24 mouse cellular contexts compared by ENCODE assay signal in genomic region chr10:117908079-117908675, GRCm38 (mm10).
DNase-seq lines count a peak whose midpoint lies in the region; ATAC-seq lines count a peak whose summit lies in the region.
"Had no signal": no experiment of that assay in that cellular context is flagged by ENCODE, and none has a peak within 500 bp of the region (broad histone marks: within the 10 kb centered on the region; RNA-seq: fewer than 3 reads in every experiment).

No protein-coding gene starts in this region.

- no peak for ATAC-seq in embryonic facial prominence, embryonic 11.5 days (replicated peaks; ENCODE audit: insufficient number of reproducible peaks, low FRiP score, low TSS enrichment, low read depth)
- ATAC-seq in midbrain, embryonic 13.5 days: peak; percentile 60
- ATAC-seq: hindbrain, postnatal 0 days; intestine, embryonic 16.5 days had no signal

- peak; percentile 6 for DNase-seq in embryonic facial prominence, embryonic 11.5 days (ENCODE audit: low spot score)
- DNase-seq in embryonic facial prominence, embryonic 10.5 days (ENCODE audit: low spot score): no peak
- DNase-seq in layer of hippocampus, postnatal 36 days: peak; percentile 11 to 25
- DNase-seq in layer of hippocampus, adult 11-12 months (ENCODE audit: low spot score): no peak
- peak; percentile 36 for DNase-seq in retina, postnatal 7 days (ENCODE audit: low read depth, low spot score)
- no peak for DNase-seq in spleen, postnatal 14 days (ENCODE audit: low spot score in 2 of 2)
- DNase-seq: adrenal gland, postnatal 10 days; cerebellum, adult 8-10 months; kidney, adult 9 months; kidney, postnatal 14 days; lung, postnatal 36 days; thymus, adult 2 months; thymus, postnatal 4 days had no signal

- H3K9ac ChIP-seq in embryonic facial prominence, embryonic 11.5 days (replicated peaks; ENCODE audit: low read length): no peak overlapping the region
- no peak overlapping the region for H3K9ac ChIP-seq in midbrain, embryonic 13.5 days (replicated peaks)
- H3K9ac ChIP-seq: embryonic facial prominence, embryonic 12.5 days; forebrain, embryonic 12.5 days; liver, embryonic 14.5 days; lung, embryonic 15.5 days; neural tube, embryonic 12.5 days had no signal

- peaks cover 2% of the 10 kb centered on the region; the same call in 1 of the 2 replicates for H3K4me1 ChIP-seq in embryonic facial prominence, embryonic 11.5 days (ENCODE audit: control insufficient read depth, insufficient read depth, low read length)
- H3K4me1 ChIP-seq in embryonic facial prominence, embryonic 10.5 days: peaks cover 21% of the 10 kb centered on the region
- 0 out of 2 replicates have a peak, but pooled peaks cover 11% of the 10 kb centered on the region for H3K4me1 ChIP-seq in midbrain, embryonic 13.5 days (replicated peaks)

- no peak overlapping the region for H3K27ac ChIP-seq in embryonic facial prominence, embryonic 11.5 days (replicated peaks; ENCODE audit: low read depth, low read length)
- no peak overlapping the region for H3K27ac ChIP-seq in embryonic facial prominence, embryonic 10.5 days (replicated peaks)
- H3K27ac ChIP-seq in midbrain, embryonic 13.5 days: no peak overlapping the region
- H3K27ac ChIP-seq: embryonic facial prominence, embryonic 12.5 days; forebrain, embryonic 12.5 days; hindbrain, postnatal 0 days; liver, embryonic 14.5 days; lung, embryonic 15.5 days; neural tube, embryonic 12.5 days; stomach, postnatal 0 days had no signal

- no peaks in the 10 kb centered on the region for H3K36me3 ChIP-seq in embryonic facial prominence, embryonic 11.5 days (replicated peaks; ENCODE audit: control insufficient read depth, insufficient read depth, low read depth, low read length)
- no peaks in the 10 kb centered on the region for H3K36me3 ChIP-seq in embryonic facial prominence, embryonic 10.5 days (replicated peaks)
- H3K36me3 ChIP-seq in midbrain, embryonic 13.5 days: no peaks in the 10 kb centered on the region
- H3K36me3 ChIP-seq: embryonic facial prominence, embryonic 12.5 days; forebrain, embryonic 12.5 days; lung, embryonic 15.5 days; neural tube, embryonic 12.5 days had no signal

- WGBS in embryonic facial prominence, embryonic 11.5 days: 68% methylated on average over 16 of the region's 16 CpGs
- 74% methylated on average over 16 of the region's 16 CpGs for WGBS in embryonic facial prominence, embryonic 10.5 days
- 40% methylated on average over 16 of the region's 16 CpGs for whole genome bisulfite sequencing in midbrain, embryonic 13.5 days

- H3K27me3 ChIP-seq in embryonic facial prominence, embryonic 11.5 days (ENCODE audit: control insufficient read depth, insufficient read depth, low read length): no peaks in the 10 kb centered on the region
- no peaks in the 10 kb centered on the region for H3K27me3 ChIP-seq in embryonic facial prominence, embryonic 10.5 days (replicated peaks; ENCODE audit: low read depth, poor library complexity, severe bottlenecking)
- peaks cover 4% of the 10 kb centered on the region; the same call in 1 of the 2 replicates for H3K27me3 ChIP-seq in midbrain, embryonic 13.5 days
- H3K27me3 ChIP-seq: embryonic facial prominence, embryonic 12.5 days; forebrain, embryonic 12.5 days; lung, embryonic 15.5 days; megakaryocyte, embryonic 14.5 days; neural tube, embryonic 12.5 days had no signal

- H3K9me3 ChIP-seq in embryonic facial prominence, embryonic 11.5 days (replicated peaks; ENCODE audit: control insufficient read depth, low read length): no peaks in the 10 kb centered on the region
- H3K9me3 ChIP-seq in embryonic facial prominence, embryonic 10.5 days: no peaks in the 10 kb centered on the region
- no peaks in the 10 kb centered on the region for H3K9me3 ChIP-seq in midbrain, embryonic 13.5 days
- H3K9me3 ChIP-seq: embryonic facial prominence, embryonic 12.5 days; forebrain, embryonic 12.5 days; lung, embryonic 15.5 days; megakaryocyte, embryonic 14.5 days; neural tube, embryonic 12.5 days had no signal

- H3K4me3 ChIP-seq in embryonic facial prominence, embryonic 11.5 days (ENCODE audit: low read depth, low read length): no peak overlapping the region
- H3K4me3 ChIP-seq in embryonic facial prominence, embryonic 10.5 days: no peak overlapping the region
- H3K4me3 ChIP-seq in midbrain, embryonic 13.5 days (replicated peaks): no peak overlapping the region
- H3K4me3 ChIP-seq: embryonic facial prominence, embryonic 12.5 days; forebrain, embryonic 12.5 days; lung, embryonic 15.5 days; megakaryocyte, embryonic 14.5 days; neural tube, embryonic 12.5 days had no signal

- H3K4me2 ChIP-seq in embryonic facial prominence, embryonic 11.5 days (ENCODE audit: low read depth, low read length): no peak overlapping the region
- H3K4me2 ChIP-seq in midbrain, embryonic 13.5 days (replicated peaks): no peak overlapping the region
- H3K4me2 ChIP-seq: embryonic facial prominence, embryonic 12.5 days; forebrain, embryonic 12.5 days; heart, embryonic 11.5 days; lung, embryonic 15.5 days; neural tube, embryonic 12.5 days had no signal

Comparison
In these comparisons a context has a peak if more than half of its experiments do, and no peak if none do; other contexts are left out.
1. DNase-seq: peak in embryonic facial prominence, embryonic 11.5 days (single experiment), layer of hippocampus, postnatal 36 days (2 of 2) and retina, postnatal 7 days (single experiment); none in embryonic facial prominence, embryonic 10.5 days (single experiment), layer of hippocampus, adult 11-12 months (single experiment) and spleen, postnatal 14 days (0 of 2).